Mouse (Mus musculus): ENCODE data around the gene Cilp. TPM values are rescaled to one million over a fixed set of nuclear protein-coding genes. Genes with fewer than 3 reads are reported as not detected.
A peak's percentile ranks its signal among the peaks of the same experiment; 100 is the strongest.
"Not testable (repeated sequence)": the region's sequence is repeated elsewhere in the genome, so short reads cannot be mapped to it uniquely, and the experiment has no call there.

The Cilp gene
- 0.08 and 0.14 TPM in 2 replicates for polyA plus RNA-seq (2015; fragmentation: Nextera tagmentation; extraction: Ambion mirVana)

DNA sequence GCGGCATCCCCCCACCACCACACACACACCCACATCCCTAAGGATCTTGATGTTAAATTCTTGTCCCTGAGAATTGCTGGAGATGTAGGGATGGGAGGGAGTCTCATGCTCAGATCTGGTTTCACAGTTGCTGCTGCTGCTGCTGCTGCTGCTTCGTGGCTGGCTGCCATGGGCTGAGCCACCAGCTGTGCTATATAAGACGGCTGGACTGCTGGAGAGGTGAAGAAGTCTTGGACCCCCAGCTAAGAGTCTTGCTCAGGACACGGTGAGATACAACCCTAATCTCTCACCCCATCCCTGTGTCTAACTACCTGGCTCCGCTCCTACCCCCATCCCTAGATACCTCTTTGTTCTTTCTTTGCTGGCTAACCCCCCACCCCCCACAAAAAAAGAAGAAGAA, at the start of gene Cilp:
Cilp (plus strand) TSS at position 222 of the 400 bp plus-strand sequence.
- Histone ChIP-seq H3K4me1 (ENCODE audit: control insufficient read depth, insufficient read depth, low read length) (no peaks in the 10 kb centered on the region), H3K4me2 (ENCODE audit: low read depth, low read length) (no peak within 1 kb of the TSS), H3K27ac (ENCODE audit: low read length) (no peak within 1 kb of the TSS), H3K9ac (ENCODE audit: low read length) (no peak within 1 kb of the TSS), H3K36me3 (ENCODE audit: control insufficient read depth, insufficient read depth) (no peaks in the 10 kb centered on the region), H3K4me3 (ENCODE audit: low read length) (no peak within 1 kb of the TSS), H3K9me3 (replicated peaks; ENCODE audit: control insufficient read depth, low read length) (no peaks in the 10 kb centered on the region), H3K27me3 (ENCODE audit: control insufficient read depth, insufficient read depth, low read length) (no peaks in the 10 kb centered on the region)
- 50% methylated on average over 5 of the region's 5 CpGs for WGBS
- no peak for ATAC-seq (replicated peaks; ENCODE audit: extremely low read depth, insufficient read depth, low FRiP score)

DNA sequence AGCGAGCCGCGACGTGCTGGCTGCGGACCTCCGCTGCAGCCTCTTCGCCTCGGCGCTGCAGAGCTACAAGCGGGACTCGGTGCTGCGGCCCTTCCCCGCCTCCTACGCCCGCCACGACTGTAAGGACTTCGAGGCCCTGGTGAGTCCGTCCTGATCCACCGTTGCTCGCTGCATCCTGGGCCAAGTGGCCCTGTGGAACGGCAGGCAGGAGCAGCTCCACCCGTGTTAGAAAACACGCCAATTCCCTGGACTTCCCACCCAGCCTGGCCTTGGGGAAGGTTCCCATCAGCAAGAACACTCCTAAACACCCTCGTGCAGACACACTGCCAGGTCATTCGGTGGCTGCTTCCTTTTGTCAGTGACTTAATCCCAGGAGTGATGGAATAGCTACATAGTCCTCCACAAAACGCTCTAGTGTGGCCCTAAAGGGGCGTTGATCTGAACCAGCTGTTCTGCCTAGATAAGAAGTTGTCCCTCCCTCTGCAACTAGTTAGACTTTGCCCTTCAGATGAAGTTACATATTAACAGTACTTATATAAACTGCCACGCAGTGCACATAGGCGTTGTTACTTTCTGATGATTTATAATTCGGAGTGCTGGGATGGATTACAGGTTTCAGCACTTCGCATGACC, 49.4 kb upstream of the Cilp start:
- Histone ChIP-seq H3K4me1 (ENCODE audit: control insufficient read depth, insufficient read depth, low read length) (peaks cover 11% of the 10 kb centered on the region), H3K9ac (ENCODE audit: low read length) (peak overlapping the region; percentile 91), H3K27ac (ENCODE audit: low read length) (peak overlapping the region; percentile 77), H3K36me3 (ENCODE audit: control insufficient read depth, insufficient read depth) (no peaks in the 10 kb centered on the region), H3K4me3 (ENCODE audit: low read length) (peak overlapping the region; percentile 77), H3K4me2 (ENCODE audit: low read depth, low read length) (peak overlapping the region; percentile 97), H3K9me3 (replicated peaks; ENCODE audit: control insufficient read depth, low read length) (no peaks in the 10 kb centered on the region), H3K27me3 (ENCODE audit: control insufficient read depth, insufficient read depth, low read length) (no peaks in the 10 kb centered on the region)
- 9% methylated on average over 31 of the region's 31 CpGs for WGBS
- ATAC-seq (replicated peaks; ENCODE audit: extremely low read depth, insufficient read depth, low FRiP score) = peak; percentile 2; the same call in 1 of the 2 replicates

- ATAC-seq (replicated peaks; ENCODE audit: extremely low read depth, insufficient read depth, low FRiP score) = no peak
- Histone ChIP-seq H3K36me3 (ENCODE audit: control insufficient read depth, insufficient read depth) (no peaks in the 10 kb centered on the region), H3K9me3 (replicated peaks; ENCODE audit: control insufficient read depth, low read length) (no peaks in the 10 kb centered on the region), H3K9ac (ENCODE audit: low read length) (no peak overlapping the region), H3K4me2 (ENCODE audit: low read depth, low read length) (peak overlapping the region; percentile 16; the same call in 1 of the 2 replicates), H3K27ac (ENCODE audit: low read length) (no peak overlapping the region; the same call in 1 of the 2 replicates), H3K27me3 (ENCODE audit: control insufficient read depth, insufficient read depth, low read length) (no peaks in the 10 kb centered on the region), H3K4me1 (ENCODE audit: control insufficient read depth, insufficient read depth, low read length) (peaks cover 11% of the 10 kb centered on the region), H3K4me3 (ENCODE audit: low read length) (no peak overlapping the region)
- WGBS = 55% methylated on average over 8 of the region's 8 CpGs
Measured at GRCm38 (mm10) chr9:65216972-65217371, 48.0 kb upstream of the Cilp start.

DNA sequence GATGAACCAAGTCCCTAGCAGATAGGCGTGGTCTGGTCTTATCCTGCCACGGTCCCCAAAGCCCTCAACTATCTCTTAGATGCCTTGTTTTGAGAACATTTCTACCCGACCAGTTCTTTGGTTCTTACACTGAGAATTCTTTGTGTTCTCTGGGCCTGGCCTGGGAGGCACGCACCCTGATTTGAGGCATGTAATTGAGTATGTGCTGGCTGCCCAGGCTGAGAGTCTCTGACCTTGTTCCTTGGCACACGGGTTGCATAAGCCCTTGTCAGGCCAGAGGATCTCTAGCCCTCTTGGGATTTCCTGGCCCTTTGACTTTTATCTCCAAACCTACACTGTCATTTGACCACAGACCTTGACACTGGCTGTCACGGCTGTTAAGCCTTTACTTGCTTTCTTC, 47.3 kb upstream of the Cilp start:
- no peaks in the 10 kb centered on the region for H3K36me3 ChIP-seq (ENCODE audit: control insufficient read depth, insufficient read depth)
- H3K9me3 ChIP-seq (replicated peaks; ENCODE audit: control insufficient read depth, low read length) = no peaks in the 10 kb centered on the region
- peaks cover 11% of the 10 kb centered on the region for H3K4me1 ChIP-seq (ENCODE audit: control insufficient read depth, insufficient read depth, low read length)
- WGBS = 58% methylated on average over 6 of the region's 6 CpGs
- H3K9ac ChIP-seq (ENCODE audit: low read length) = no peak overlapping the region
- ATAC-seq (replicated peaks; ENCODE audit: extremely low read depth, insufficient read depth, low FRiP score) = no peak
- no peak overlapping the region for H3K4me2 ChIP-seq (ENCODE audit: low read depth, low read length)
- H3K27ac ChIP-seq (ENCODE audit: low read length) = peak overlapping the region; percentile 5; the same call in 1 of the 2 replicates
- no peak overlapping the region for H3K4me3 ChIP-seq (ENCODE audit: low read length)
- no peaks in the 10 kb centered on the region for H3K27me3 ChIP-seq (ENCODE audit: control insufficient read depth, insufficient read depth, low read length)

DNA sequence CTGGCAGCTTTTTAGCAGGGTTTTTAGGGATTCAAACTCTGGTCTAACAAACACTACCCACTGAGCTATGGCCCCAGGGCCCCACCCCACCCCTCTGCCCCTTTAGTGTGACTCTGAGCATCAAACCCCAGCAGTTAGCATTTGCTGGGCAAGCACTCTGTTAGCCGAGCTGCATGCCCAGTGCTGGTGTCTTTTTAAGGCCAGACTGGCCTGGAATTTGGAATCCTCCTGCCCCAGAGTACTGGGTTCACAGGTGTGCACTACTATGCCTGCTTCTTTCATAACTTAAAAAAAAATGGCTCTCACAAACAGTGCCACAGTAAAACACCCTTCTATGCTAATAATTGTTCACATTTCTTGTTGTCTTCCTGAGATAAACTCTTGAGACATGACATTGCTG, 46.1 kb upstream of the Cilp start:
- Histone ChIP-seq H3K27me3 (ENCODE audit: control insufficient read depth, insufficient read depth, low read length) (no peaks in the 10 kb centered on the region), H3K9me3 (replicated peaks; ENCODE audit: control insufficient read depth, low read length) (no peaks in the 10 kb centered on the region), H3K4me1 (ENCODE audit: control insufficient read depth, insufficient read depth, low read length) (peaks cover 11% of the 10 kb centered on the region), H3K9ac (ENCODE audit: low read length) (no peak overlapping the region), H3K4me2 (ENCODE audit: low read depth, low read length) (no peak overlapping the region), H3K27ac (ENCODE audit: low read length) (no peak overlapping the region), H3K4me3 (ENCODE audit: low read length) (no peak overlapping the region), H3K36me3 (ENCODE audit: control insufficient read depth, insufficient read depth) (no peaks in the 10 kb centered on the region)
- 59% methylated on average over 1 of the region's 1 CpGs for WGBS
- no peak for ATAC-seq (replicated peaks; ENCODE audit: extremely low read depth, insufficient read depth, low FRiP score)

- H3K27ac ChIP-seq (ENCODE audit: low read length); H3K4me3 ChIP-seq (ENCODE audit: low read length); H3K27me3 ChIP-seq (ENCODE audit: control insufficient read depth, insufficient read depth, low read length); H3K9me3 ChIP-seq (replicated peaks; ENCODE audit: control insufficient read depth, low read length); H3K36me3 ChIP-seq (ENCODE audit: control insufficient read depth, insufficient read depth); H3K9ac ChIP-seq (ENCODE audit: low read length); ATAC-seq (replicated peaks; ENCODE audit: extremely low read depth, insufficient read depth, low FRiP score); H3K4me2 ChIP-seq (ENCODE audit: low read depth, low read length): not testable (repeated sequence)
- H3K4me1 ChIP-seq (ENCODE audit: control insufficient read depth, insufficient read depth, low read length) = peaks cover 11% of the 10 kb centered on the region
- WGBS = 39% methylated on average over 3 of the region's 3 CpGs
Measured at GRCm38 (mm10) chr9:65220398-65220797, 44.6 kb upstream of the Cilp start.

DNA sequence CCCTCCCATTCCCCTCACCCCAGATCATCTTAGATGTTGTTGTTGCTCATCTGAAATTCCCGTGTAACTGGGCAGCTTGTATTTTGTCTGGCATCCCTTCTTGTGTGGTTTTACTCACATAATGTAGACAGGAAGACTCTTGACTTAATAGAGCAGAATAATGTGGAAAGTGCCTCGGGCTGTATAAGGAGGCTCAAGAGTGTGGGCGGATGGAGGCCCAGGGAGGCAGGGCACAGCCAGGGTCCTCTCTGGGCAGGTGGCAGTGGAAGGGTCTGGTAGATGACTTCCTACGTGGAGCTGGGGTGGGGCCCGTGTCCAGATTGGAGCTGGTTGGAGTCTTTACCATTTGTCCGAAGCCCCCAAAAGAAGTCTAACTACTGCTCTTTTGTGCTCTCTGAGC, 41.1 kb upstream of the Cilp start:
- Histone ChIP-seq H3K9me3 (replicated peaks; ENCODE audit: control insufficient read depth, low read length) (no peaks in the 10 kb centered on the region), H3K27ac (ENCODE audit: low read length) (no peak overlapping the region), H3K4me3 (ENCODE audit: low read length) (no peak overlapping the region), H3K4me1 (ENCODE audit: control insufficient read depth, insufficient read depth, low read length) (no peaks in the 10 kb centered on the region), H3K4me2 (ENCODE audit: low read depth, low read length) (no peak overlapping the region), H3K36me3 (ENCODE audit: control insufficient read depth, insufficient read depth) (0 out of 2 replicates have a peak, but pooled peaks cover 3% of the 10 kb centered on the region), H3K9ac (ENCODE audit: low read length) (no peak overlapping the region), H3K27me3 (ENCODE audit: control insufficient read depth, insufficient read depth, low read length) (no peaks in the 10 kb centered on the region)
- 84% methylated on average over 6 of the region's 6 CpGs for WGBS
- ATAC-seq (replicated peaks; ENCODE audit: extremely low read depth, insufficient read depth, low FRiP score) = no peak

DNA sequence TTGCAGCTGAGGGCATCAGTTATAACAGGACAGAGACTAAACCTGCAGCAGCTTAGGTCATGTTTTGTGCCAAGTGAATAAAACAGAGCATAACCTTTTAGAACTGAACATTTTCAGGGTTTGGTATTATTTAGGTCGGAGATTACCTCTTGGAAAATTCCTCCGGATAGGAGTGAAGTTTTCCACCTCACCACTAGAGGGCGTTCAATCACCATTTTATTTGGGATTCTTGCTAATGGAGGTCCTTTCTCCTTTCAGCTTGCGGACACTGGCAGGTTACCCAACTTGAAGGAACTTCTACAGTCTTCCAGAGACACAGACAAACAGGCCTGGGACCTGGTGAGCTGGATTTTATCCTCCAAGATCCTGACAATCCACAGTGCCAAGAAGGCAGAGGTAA, 39.2 kb upstream of the Cilp start:
- Histone ChIP-seq H3K4me2 (ENCODE audit: low read depth, low read length) (no peak overlapping the region), H3K9ac (ENCODE audit: low read length) (no peak overlapping the region), H3K27me3 (ENCODE audit: control insufficient read depth, insufficient read depth, low read length) (no peaks in the 10 kb centered on the region), H3K36me3 (ENCODE audit: control insufficient read depth, insufficient read depth) (peaks cover 5% of the 10 kb centered on the region; the same call in 1 of the 2 replicates), H3K9me3 (replicated peaks; ENCODE audit: control insufficient read depth, low read length) (no peaks in the 10 kb centered on the region), H3K4me1 (ENCODE audit: control insufficient read depth, insufficient read depth, low read length) (no peaks in the 10 kb centered on the region), H3K27ac (ENCODE audit: low read length) (no peak overlapping the region), H3K4me3 (ENCODE audit: low read length) (no peak overlapping the region)
- no peak for ATAC-seq (replicated peaks; ENCODE audit: extremely low read depth, insufficient read depth, low FRiP score)
- WGBS = 28% methylated on average over 4 of the region's 4 CpGs

DNA sequence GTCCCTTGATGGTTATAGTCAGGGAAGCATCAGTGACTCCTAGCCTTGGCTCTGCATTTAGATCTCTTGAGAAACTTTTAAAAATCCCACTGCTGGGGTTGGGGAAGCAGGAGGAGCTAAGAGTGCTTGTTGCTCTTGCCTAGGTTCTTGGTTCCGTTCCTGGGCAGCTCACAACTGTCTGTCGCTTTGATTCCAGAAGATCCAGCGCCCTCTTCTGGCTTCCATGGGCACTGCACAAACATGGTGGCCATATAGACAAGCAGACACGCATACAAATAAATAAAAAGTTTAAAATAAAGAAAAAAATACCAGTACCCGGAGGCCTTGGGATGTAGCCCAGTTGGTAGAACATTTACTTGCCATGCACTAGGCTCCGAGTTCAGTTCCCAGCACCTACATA, 34.7 kb upstream of the Cilp start:
- no peak overlapping the region for H3K4me3 ChIP-seq (ENCODE audit: low read length)

More for the DNA sequence above, 34.7 kb upstream of the Cilp start:
- no peaks in the 10 kb centered on the region for H3K27me3 ChIP-seq (ENCODE audit: control insufficient read depth, insufficient read depth, low read length)
- H3K4me2 ChIP-seq (ENCODE audit: low read depth, low read length) = no peak overlapping the region
- H3K9me3 ChIP-seq (replicated peaks; ENCODE audit: control insufficient read depth, low read length) = no peaks in the 10 kb centered on the region
- no peak for ATAC-seq (replicated peaks; ENCODE audit: extremely low read depth, insufficient read depth, low FRiP score)
- no peak overlapping the region for H3K9ac ChIP-seq (ENCODE audit: low read length)
- H3K36me3 ChIP-seq (ENCODE audit: control insufficient read depth, insufficient read depth) = peaks cover 9% of the 10 kb centered on the region
- WGBS = 71% methylated on average over 6 of the region's 6 CpGs
- no peaks in the 10 kb centered on the region for H3K4me1 ChIP-seq (ENCODE audit: control insufficient read depth, insufficient read depth, low read length)
- no peak overlapping the region for H3K27ac ChIP-seq (ENCODE audit: low read length)
